Mouse (Mus musculus): ENCODE data around the gene Nrip2.

Nrip2 gene

DNA sequence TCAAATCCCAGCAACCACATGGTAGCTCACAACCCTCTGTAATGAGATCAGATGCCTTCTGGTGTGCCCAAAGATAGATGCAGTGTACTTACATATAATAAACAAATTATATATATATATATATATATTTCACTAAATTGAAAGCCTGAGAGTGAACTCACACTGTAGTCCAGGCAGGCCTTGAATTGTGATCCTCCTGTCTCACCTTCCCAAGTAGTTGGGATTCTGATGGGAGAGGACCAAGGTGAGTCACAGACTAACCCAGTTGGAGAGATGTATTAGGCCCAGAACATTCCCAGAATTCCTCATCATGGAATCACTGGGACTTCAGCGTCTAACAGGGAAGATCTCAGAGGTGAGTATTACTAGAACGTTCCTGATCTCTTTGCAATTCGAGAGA is at the start of gene Nrip2:
Nrip2 (plus strand) TSS at position 301 of the 400 bp plus-strand sequence.
- Histone ChIP-seq H3K9me3 (ENCODE audit: low read length) (no peaks in the 10 kb centered on the region), H3K4me1 (replicated peaks; ENCODE audit: low read depth, low read length) (peaks cover 11% of the 10 kb centered on the region; the same call in 1 of the 2 replicates), H3K4me3 (replicated peaks; ENCODE audit: low read length) (peak within 1 kb of the TSS; percentile 30; the same call in 1 of the 2 replicates), H3K36me3 (ENCODE audit: insufficient read depth, low read length) (no peaks in the 10 kb centered on the region), H3K27me3 (ENCODE audit: insufficient read depth, low read length) (peaks cover 19% of the 10 kb centered on the region)
- TF ChIP-seq NANOG (IDR thresholded peaks at IDR 0.05; ENCODE audit: borderline replicate concordance, low read length) (no peak), POU5F1 (IDR thresholded peaks at IDR 0.05; ENCODE audit: borderline replicate concordance, low read length) (no peak), CTCF (conservative IDR thresholded peaks at IDR 0.05; ENCODE audit: low read length) (no peak)

- Histone ChIP-seq H3K4me1 (replicated peaks; ENCODE audit: low read depth, low read length) (peaks cover 40% of the 10 kb centered on the region), H3K27me3 (ENCODE audit: insufficient read depth, low read length) (no peaks in the 10 kb centered on the region), H3K4me3 (replicated peaks; ENCODE audit: low read length) (no peak overlapping the region), H3K9me3 (ENCODE audit: low read length) (no peaks in the 10 kb centered on the region), H3K36me3 (ENCODE audit: insufficient read depth, low read length) (peaks cover 43% of the 10 kb centered on the region)
- no peak for TF ChIP-seq POU5F1 (IDR thresholded peaks at IDR 0.05; ENCODE audit: borderline replicate concordance, low read length)
- no peak for TF ChIP-seq CTCF (conservative IDR thresholded peaks at IDR 0.05; ENCODE audit: low read length)
- no peak for TF ChIP-seq NANOG (IDR thresholded peaks at IDR 0.05; ENCODE audit: borderline replicate concordance, low read length)
These were observed 49.4 kb upstream of the Nrip2 start for GRCm38 (mm10) chr6:128349711-128350110.

GRCm38 (mm10) chr6:128354140-128354539 is 45.0 kb upstream of the Nrip2 start:
- H3K4me3 ChIP-seq (replicated peaks; ENCODE audit: low read length), result 0 out of 2 replicates have a peak overlapping the region, but pooled peaks have one; percentile 91
- H3K9me3 ChIP-seq (ENCODE audit: low read length), result no peaks in the 10 kb centered on the region
- H3K27me3 ChIP-seq (ENCODE audit: insufficient read depth, low read length), result no peaks in the 10 kb centered on the region
- peaks cover 53% of the 10 kb centered on the region for H3K36me3 ChIP-seq (ENCODE audit: insufficient read depth, low read length)
- H3K4me1 ChIP-seq (replicated peaks; ENCODE audit: low read depth, low read length), result peaks cover 55% of the 10 kb centered on the region
- TF ChIP-seq NANOG (IDR thresholded peaks at IDR 0.05; ENCODE audit: borderline replicate concordance, low read length) (no peak), POU5F1 (IDR thresholded peaks at IDR 0.05; ENCODE audit: borderline replicate concordance, low read length) (no peak), CTCF (conservative IDR thresholded peaks at IDR 0.05; ENCODE audit: low read length) (no peak)

DNA sequence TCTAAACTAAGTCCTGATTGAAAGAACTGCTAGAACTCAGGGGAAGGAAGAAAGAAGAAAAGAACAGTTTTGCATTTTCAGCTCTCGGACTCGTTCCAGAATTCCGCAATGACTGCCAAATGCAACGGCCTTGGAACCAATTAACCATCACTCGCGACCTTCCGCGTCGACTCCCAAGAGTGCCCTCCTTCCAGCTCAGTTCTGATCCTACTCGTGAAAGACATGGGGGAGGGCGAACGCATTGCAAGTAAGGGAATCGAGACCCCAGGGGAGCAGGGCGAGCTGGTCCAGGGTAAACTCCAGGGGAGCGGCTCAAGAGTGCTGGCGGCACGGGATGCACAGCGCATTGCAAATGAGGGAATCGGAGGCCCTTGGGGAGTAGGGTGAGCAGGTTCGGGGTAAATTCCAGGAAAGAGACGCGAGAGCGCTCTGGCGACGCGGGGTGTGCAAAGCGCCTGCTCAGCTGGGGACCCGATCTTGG is 43.9 kb upstream of the Nrip2 start:
- H3K4me3 ChIP-seq (replicated peaks; ENCODE audit: low read length), result peak overlapping the region; percentile 91
- TF ChIP-seq NANOG (IDR thresholded peaks at IDR 0.05; ENCODE audit: borderline replicate concordance, low read length) (0 out of 2 replicates have a peak, but pooled peaks have one; percentile 15), POU5F1 (IDR thresholded peaks at IDR 0.05; ENCODE audit: borderline replicate concordance, low read length) (no peak)
- no peaks in the 10 kb centered on the region for H3K27me3 ChIP-seq (ENCODE audit: insufficient read depth, low read length)
- H3K9me3 ChIP-seq (ENCODE audit: low read length), result no peaks in the 10 kb centered on the region
- H3K36me3 ChIP-seq (ENCODE audit: insufficient read depth, low read length), result peaks cover 55% of the 10 kb centered on the region
- peaks cover 59% of the 10 kb centered on the region for H3K4me1 ChIP-seq (replicated peaks; ENCODE audit: low read depth, low read length)

GRCm38 (mm10) chr6:128355726-128356416 is 43.2 kb upstream of the Nrip2 start, which contains the start of gene Tulp3:
Tulp3 (minus strand) TSS chr6:128355851.
- peaks cover 55% of the 10 kb centered on the region for H3K36me3 ChIP-seq (ENCODE audit: insufficient read depth, low read length)

GRCm38 (mm10) chr6:128358999-128359398 is 40.1 kb upstream of the Nrip2 start:
- peaks cover 72% of the 10 kb centered on the region for H3K4me1 ChIP-seq (replicated peaks; ENCODE audit: low read depth, low read length)

More at GRCm38 (mm10) chr6:128355726-128356416, 43.2 kb upstream of the Nrip2 start, which contains the start of gene Tulp3:
- no peaks in the 10 kb centered on the region for H3K27me3 ChIP-seq (ENCODE audit: insufficient read depth, low read length)
- no peaks in the 10 kb centered on the region for H3K9me3 ChIP-seq (ENCODE audit: low read length)
- peak within 1 kb of the TSS; percentile 91 for H3K4me3 ChIP-seq (replicated peaks; ENCODE audit: low read length)
- TF ChIP-seq CTCF (conservative IDR thresholded peaks at IDR 0.05; ENCODE audit: low read length), result no peak
- TF ChIP-seq NANOG (IDR thresholded peaks at IDR 0.05; ENCODE audit: borderline replicate concordance, low read length), result no peak
- no peak for TF ChIP-seq POU5F1 (IDR thresholded peaks at IDR 0.05; ENCODE audit: borderline replicate concordance, low read length)
- peaks cover 65% of the 10 kb centered on the region for H3K4me1 ChIP-seq (replicated peaks; ENCODE audit: low read depth, low read length)

DNA sequence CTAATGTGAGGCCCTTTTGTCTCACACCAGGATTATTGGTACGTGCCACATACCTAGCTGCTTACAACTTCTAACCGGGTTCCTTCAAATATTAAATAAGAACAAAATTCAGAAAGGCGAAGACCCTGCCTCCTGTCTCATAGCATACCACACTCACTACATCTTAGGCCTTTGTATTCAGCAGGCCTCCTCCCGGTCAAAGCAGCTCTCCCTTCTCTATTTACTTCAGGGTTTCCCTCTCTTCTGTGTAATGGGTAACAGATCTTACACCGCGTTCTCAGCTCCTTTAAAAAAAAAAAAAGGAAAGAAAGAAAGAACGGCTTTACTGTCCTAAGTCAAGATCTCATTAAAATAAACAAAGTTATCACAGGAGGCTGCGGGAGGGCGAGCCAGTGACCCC is 37.2 kb upstream of the Nrip2 start:
- TF ChIP-seq CTCF (conservative IDR thresholded peaks at IDR 0.05; ENCODE audit: low read length) (no peak), POU5F1 (IDR thresholded peaks at IDR 0.05; ENCODE audit: borderline replicate concordance, low read length) (no peak), NANOG (IDR thresholded peaks at IDR 0.05; ENCODE audit: borderline replicate concordance, low read length) (no peak)
- peak overlapping the region; percentile 91 for H3K4me3 ChIP-seq (replicated peaks; ENCODE audit: low read length)
- H3K27me3 ChIP-seq (ENCODE audit: insufficient read depth, low read length), result no peaks in the 10 kb centered on the region
- H3K4me1 ChIP-seq (replicated peaks; ENCODE audit: low read depth, low read length), result peaks cover 79% of the 10 kb centered on the region
- H3K9me3 ChIP-seq (ENCODE audit: low read length), result no peaks in the 10 kb centered on the region
- peaks cover 65% of the 10 kb centered on the region for H3K36me3 ChIP-seq (ENCODE audit: insufficient read depth, low read length)

More at GRCm38 (mm10) chr6:128358999-128359398, 40.1 kb upstream of the Nrip2 start:
- Histone ChIP-seq H3K9me3 (ENCODE audit: low read length) (no peaks in the 10 kb centered on the region), H3K36me3 (ENCODE audit: insufficient read depth, low read length) (peaks cover 45% of the 10 kb centered on the region), H3K27me3 (ENCODE audit: insufficient read depth, low read length) (no peaks in the 10 kb centered on the region), H3K4me3 (replicated peaks; ENCODE audit: low read length) (no peak overlapping the region)
- TF ChIP-seq NANOG (IDR thresholded peaks at IDR 0.05; ENCODE audit: borderline replicate concordance, low read length) (no peak), CTCF (conservative IDR thresholded peaks at IDR 0.05; ENCODE audit: low read length) (peak; percentile 100)

- TF ChIP-seq POU5F1 (IDR thresholded peaks at IDR 0.05; ENCODE audit: borderline replicate concordance, low read length), result no peak
- TF ChIP-seq CTCF (conservative IDR thresholded peaks at IDR 0.05; ENCODE audit: low read length), result no peak
- TF ChIP-seq NANOG (IDR thresholded peaks at IDR 0.05; ENCODE audit: borderline replicate concordance, low read length), result no peak
- peak within 1 kb of the TSS; percentile 91 for H3K4me3 ChIP-seq (replicated peaks; ENCODE audit: low read length)
- no peaks in the 10 kb centered on the region for H3K9me3 ChIP-seq (ENCODE audit: low read length)
- no peaks in the 10 kb centered on the region for H3K27me3 ChIP-seq (ENCODE audit: insufficient read depth, low read length)
- H3K4me1 ChIP-seq (replicated peaks; ENCODE audit: low read depth, low read length), result peaks cover 73% of the 10 kb centered on the region
- H3K36me3 ChIP-seq (ENCODE audit: insufficient read depth, low read length), result peaks cover 65% of the 10 kb centered on the region
These were observed 36.6 kb upstream of the Nrip2 start, which contains the start of the genes Rhno1 and Foxm1 for GRCm38 (mm10) chr6:128362381-128363006. Rhno1 (minus strand) TSS chr6:128362911. Foxm1 (plus strand) TSS chr6:128362967.

All from E14TG2a.4 (cell line).